Mouse (Mus musculus) layer of hippocampus, postnatal 14 days (tissue): Measurements from ENCODE around the gene Slc38a10. TPM values are rescaled to one million over a fixed set of nuclear protein-coding genes. Genes with fewer than 3 reads are reported as not detected.
A peak's percentile ranks its signal among the peaks of the same experiment; 100 is the strongest.

ENCODE experiments used
- DNase-seq, 2 experiments: peaks; one replicate each; pipeline ENCODE4 v3.0.0; 2021 to 2022; ENCODE audit warnings: low spot score in 2 of 2, mixed read lengths in 1 of 2
- total RNA-seq, 2 experiments: library from RNA; stranded (reverse); gene quantifications; 2 replicates each; pipeline ENCODE4 v1.2.3; 2021

Gene Slc38a10
- total RNA-seq, 2 experiments from 2014 or later = 94.1 to 94.8 TPM

DNA sequence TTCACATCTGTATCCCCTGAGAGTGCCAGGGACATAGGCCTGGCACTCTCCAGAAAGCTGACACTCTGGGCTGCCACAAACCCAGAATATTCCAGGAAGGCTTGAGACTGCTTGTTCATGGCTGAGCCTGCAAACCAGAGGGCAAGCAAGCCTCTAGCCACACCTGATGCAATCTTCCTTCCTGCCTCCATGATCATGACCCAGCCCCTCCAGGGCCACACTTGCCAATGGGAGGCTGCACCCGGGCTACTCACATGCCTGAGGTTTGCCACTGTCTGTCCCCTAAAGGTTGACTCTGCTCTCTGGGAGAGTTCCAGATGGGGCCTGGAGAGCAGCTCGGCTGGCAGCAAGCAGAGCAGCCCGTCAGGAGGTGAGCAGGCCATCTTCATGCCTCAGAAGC, 30.2 kb upstream of the Slc38a10 start:
- no peak for DNase-seq

- peak in 1 of 2 experiments; percentile 24 for DNase-seq
These were observed 28.2 kb upstream of the Slc38a10 start for GRCm38 (mm10) chr11:120179374-120179773.

- no peak for DNase-seq
These were observed 24.8 kb upstream of the Slc38a10 start for GRCm38 (mm10) chr11:120175948-120176347.

GRCm38 (mm10) chr11:120173213-120173612, 22.1 kb upstream of the Slc38a10 start:
- no peak for DNase-seq

DNA sequence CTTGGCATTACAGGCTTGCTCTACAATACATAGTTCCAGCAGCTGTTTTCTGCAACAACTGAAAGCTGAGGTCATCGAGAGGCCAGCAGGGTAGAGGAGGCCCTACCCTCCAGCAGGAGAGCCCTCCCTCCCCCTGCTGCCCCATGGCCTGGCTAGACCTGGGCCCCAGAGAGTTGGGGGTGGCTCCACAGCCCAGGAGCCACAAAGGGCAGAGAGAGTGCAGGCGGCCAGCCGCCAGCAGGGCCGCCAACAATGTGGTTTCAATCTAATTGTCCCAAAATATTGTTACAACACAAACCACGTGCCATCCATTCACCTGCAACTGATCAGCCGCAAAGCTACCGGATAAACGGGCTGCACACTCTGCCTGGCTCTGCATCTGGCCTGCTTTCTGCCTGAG, 20.0 kb upstream of the Slc38a10 start:
- DNase-seq = no peak

DNA sequence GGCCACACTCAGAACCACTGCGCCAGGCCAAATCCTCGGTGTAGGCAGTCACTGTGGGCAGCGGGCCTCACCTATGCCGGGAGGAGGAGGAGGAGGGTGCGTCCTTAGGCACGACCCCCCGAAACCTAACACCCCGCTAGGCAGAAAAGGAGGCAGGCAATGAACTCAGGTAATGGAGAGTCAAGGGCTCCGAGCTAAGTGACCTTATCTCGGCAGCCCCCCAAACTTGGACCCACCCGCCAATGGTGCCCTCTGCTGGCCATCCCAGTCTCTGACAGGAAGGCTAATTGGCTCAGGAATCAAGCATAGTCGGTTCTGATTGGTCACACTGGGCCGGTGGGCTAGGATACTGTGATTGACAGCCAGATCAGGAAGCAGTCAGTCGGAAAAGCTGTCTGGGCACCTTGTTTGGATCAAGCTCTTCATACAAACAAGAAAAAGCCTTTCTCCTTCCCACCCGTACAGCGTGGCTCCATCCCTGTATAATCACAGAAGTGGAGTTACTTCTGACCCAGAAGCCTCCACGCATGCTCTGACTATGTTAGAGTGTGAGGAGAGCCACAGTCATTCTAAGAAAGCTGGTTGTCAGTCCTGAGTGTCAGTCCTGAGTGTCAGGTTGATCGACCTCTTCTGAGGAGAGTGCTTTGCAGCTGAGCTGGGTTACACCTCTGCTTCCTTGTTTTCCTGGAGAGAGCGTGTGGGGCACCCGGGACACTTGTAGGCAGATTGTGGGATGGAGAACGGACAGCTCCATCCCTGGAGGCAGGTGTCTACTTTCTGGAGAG, 18.3 kb upstream of the Slc38a10 start:
- DNase-seq = peak; percentile 77 to 83

- no peak for DNase-seq
These were observed 17.4 kb upstream of the Slc38a10 start for GRCm38 (mm10) chr11:120168516-120168915.

- no peak for DNase-seq
These were observed 16.8 kb upstream of the Slc38a10 start for GRCm38 (mm10) chr11:120167921-120168356.

DNA sequence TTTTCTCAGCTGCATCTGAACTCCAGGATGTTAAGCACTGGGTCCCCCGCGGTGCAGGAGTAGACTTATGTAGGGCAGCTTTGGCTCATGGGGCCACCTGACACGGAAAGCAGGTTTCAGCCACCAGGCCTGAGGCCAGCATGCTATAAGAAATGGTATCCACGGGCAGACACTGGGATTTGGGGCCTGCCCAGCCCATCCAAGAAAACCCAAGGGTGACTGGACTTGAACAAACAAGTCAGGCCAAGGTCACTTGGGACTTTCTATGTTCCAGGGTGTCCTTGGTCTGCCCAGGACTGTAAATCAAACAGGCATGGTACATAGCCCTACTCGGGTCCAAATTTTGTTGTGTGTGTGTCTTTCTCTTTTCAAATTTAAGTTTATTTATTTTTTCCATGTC, 15.9 kb upstream of the Slc38a10 start:
- no peak for DNase-seq

- DNase-seq = no peak
These were observed 13.5 kb upstream of the Slc38a10 start for GRCm38 (mm10) chr11:120164471-120165261.

DNA sequence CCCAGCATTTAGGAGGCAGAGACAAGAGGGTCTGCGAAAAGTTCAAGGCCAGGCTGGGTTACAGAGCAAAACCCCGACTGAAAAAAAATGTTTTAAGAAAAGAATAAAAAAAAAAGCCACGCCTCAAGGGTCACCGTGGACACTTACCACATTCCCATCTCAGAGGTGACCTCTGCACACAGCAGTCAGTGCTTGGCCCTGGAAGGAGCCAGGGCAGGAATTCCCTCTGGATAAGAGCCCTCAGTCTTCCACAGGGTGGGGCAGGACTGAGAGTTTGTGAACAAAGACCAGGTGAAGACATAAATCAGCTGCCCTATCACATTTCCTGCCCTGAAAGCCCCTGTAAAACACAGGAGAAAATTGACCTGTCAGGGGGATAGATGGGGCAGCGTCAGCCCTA, 12.9 kb upstream of the Slc38a10 start:
- no peak for DNase-seq

GRCm38 (mm10) chr11:120163207-120163606, 12.1 kb upstream of the Slc38a10 start:
- DNase-seq = no peak

GRCm38 (mm10) chr11:120161245-120161644, 10.1 kb upstream of the Slc38a10 start:
- no peak for DNase-seq

GRCm38 (mm10) chr11:120160478-120160877, 9.3 kb upstream of the Slc38a10 start:
- no peak for DNase-seq

GRCm38 (mm10) chr11:120159653-120160052, 8.5 kb upstream of the Slc38a10 start:
- no peak for DNase-seq

GRCm38 (mm10) chr11:120158828-120159227, 7.7 kb upstream of the Slc38a10 start:
- no peak for DNase-seq

DNA sequence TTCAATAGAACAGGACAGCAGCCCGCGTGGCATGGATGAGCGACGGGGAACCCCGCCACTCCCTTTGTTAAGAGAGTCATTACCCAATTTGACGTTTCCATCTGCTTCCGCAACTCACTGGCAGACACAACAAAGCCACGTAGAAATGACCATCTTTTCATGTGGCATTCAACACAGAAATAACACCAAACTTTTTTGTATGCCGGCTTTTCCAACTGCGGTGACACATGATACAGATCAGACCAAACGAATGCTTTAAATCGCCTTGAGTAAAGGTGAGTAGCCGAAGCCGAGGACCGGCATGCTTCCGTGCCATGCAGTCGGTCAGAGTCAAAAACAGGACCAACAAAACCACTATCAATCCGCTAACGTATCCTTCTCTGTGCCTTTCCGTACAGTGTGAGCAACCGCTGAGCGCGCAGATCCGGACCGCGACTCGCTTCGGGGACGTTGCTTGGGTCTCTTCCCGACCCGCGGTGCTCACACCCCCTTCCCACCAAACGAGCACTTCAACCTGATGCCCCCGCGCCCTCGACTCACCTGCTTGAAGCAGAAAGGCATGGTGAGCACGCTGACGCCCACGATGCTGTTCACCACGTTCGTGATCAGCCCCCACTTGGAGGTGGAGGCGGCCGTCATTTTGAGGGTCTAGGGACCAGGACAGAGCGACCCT, 570 bp downstream of the Slc38a10 start:
- DNase-seq = peak in 1 of 2 experiments; percentile 28

GRCm38 (mm10) chr11:120149510-120150200, 1.5 kb downstream of the Slc38a10 start:
- DNase-seq = peak in 1 of 2 experiments; percentile 42

- no peak for DNase-seq
These were observed 2.8 kb downstream of the Slc38a10 start for GRCm38 (mm10) chr11:120148201-120148855.

- DNase-seq = no peak
These were observed 7.2 kb downstream of the Slc38a10 start for GRCm38 (mm10) chr11:120143708-120144497.
